In genomic region chr6:28134251-28134801, GRCm38 (mm10) we compare ENCODE assay signal across 9 mouse cellular contexts. TPM values are rescaled to one million over a fixed set of nuclear protein-coding genes. Genes with fewer than 3 reads are reported as not detected.
DNase-seq lines count a peak whose midpoint lies in the region; ATAC-seq and TF ChIP-seq lines count a peak whose summit lies in the region.
"Had no signal": no experiment of that assay in that cellular context is flagged by ENCODE, and none has a peak within 500 bp of the region (broad histone marks: within the 10 kb centered on the region; RNA-seq: fewer than 3 reads in every experiment).

No protein-coding gene starts in this region.

- peaks cover 14% of the 10 kb centered on the region; the same call in 1 of the 2 replicates for H3K4me1 ChIP-seq in hindbrain, embryonic 14.5 days (replicated peaks; ENCODE audit: control insufficient read depth, insufficient read depth, low read length)
- H3K4me1 ChIP-seq in midbrain, embryonic 11.5 days (ENCODE audit: control insufficient read depth, insufficient read depth, low read length) = peaks cover 17% of the 10 kb centered on the region

- H3K9me3 ChIP-seq in hindbrain, embryonic 14.5 days (ENCODE audit: control insufficient read depth, low read length) = no peaks in the 10 kb centered on the region
- H3K9me3 ChIP-seq in midbrain, embryonic 11.5 days (ENCODE audit: control insufficient read depth, low read length) = no peaks in the 10 kb centered on the region

- peaks cover 26% of the 10 kb centered on the region for H3K27me3 ChIP-seq in hindbrain, embryonic 14.5 days (ENCODE audit: control insufficient read depth, insufficient read depth, low read length)
- peaks cover 28% of the 10 kb centered on the region for H3K27me3 ChIP-seq in midbrain, embryonic 11.5 days (ENCODE audit: control insufficient read depth, insufficient read depth, low read length)

- TF ChIP-seq CTCF in left cerebral cortex, adult 2 months (IDR thresholded peaks at IDR 0.05) = peak; percentile 6

- DNase-seq in left cerebral cortex, adult 2 months (ENCODE audit: extremely low spot score in 1 of 2, low spot score in 2 of 2) = peak in 1 of 2 experiments; percentile 26
- no peak for DNase-seq in left cerebral cortex, adult 11 months (ENCODE audit: low spot score)
- DNase-seq in embryo, embryonic 9.5 days (ENCODE audit: extremely low spot score) = peak; percentile 64
- DNase-seq in hindbrain, embryonic 14.5 days (ENCODE audit: low spot score) = peak; percentile 27
- peak; percentile 95 for DNase-seq in midbrain, embryonic 11.5 days (ENCODE audit: low spot score, missing footprints)
- no peak for DNase-seq in urinary bladder, postnatal 4 days (ENCODE audit: low spot score in 2 of 2)
- no peak for DNase-seq in spleen, postnatal 4 days (ENCODE audit: low spot score in 2 of 2)
- DNase-seq in ovary, postnatal 36 days (ENCODE audit: low spot score) = no peak

- H3K36me3 ChIP-seq in hindbrain, embryonic 14.5 days (replicated peaks; ENCODE audit: control insufficient read depth, insufficient read depth) = no peaks in the 10 kb centered on the region
- H3K36me3 ChIP-seq in midbrain, embryonic 11.5 days (ENCODE audit: control insufficient read depth, insufficient read depth, low read length) = no peaks in the 10 kb centered on the region

- ATAC-seq in hindbrain, embryonic 14.5 days (ENCODE audit: low FRiP score) = no peak
- ATAC-seq in midbrain, embryonic 11.5 days (ENCODE audit: low FRiP score) = 0 out of 2 replicates have a peak, but pooled peaks have one; percentile 20

- intact Hi-C loops in left cerebral cortex, adult 2 months (cut with DNase I) = loop anchor here (2.0 kb wide), 1 partner anchor 42 kb away; no protein-coding TSS in a partner anchor

- H3K27ac ChIP-seq in left cerebral cortex, adult 2 months = peak overlapping the region; percentile 72
- no peak overlapping the region for H3K27ac ChIP-seq in hindbrain, embryonic 14.5 days
- H3K27ac ChIP-seq in midbrain, embryonic 11.5 days (ENCODE audit: low read depth, low read length) = no peak overlapping the region

- under 1% methylated on average over 20 of the region's 20 CpGs for WGBS in hindbrain, embryonic 14.5 days
- under 1% methylated on average over 20 of the region's 20 CpGs for WGBS in midbrain, embryonic 11.5 days

- H3K9ac ChIP-seq in hindbrain, embryonic 14.5 days = peak overlapping the region; percentile 68
- H3K9ac ChIP-seq in midbrain, embryonic 11.5 days (ENCODE audit: low read length) = peak overlapping the region; percentile 57; the same call in 1 of the 2 replicates

- peak overlapping the region; percentile 92 for H3K4me2 ChIP-seq in hindbrain, embryonic 14.5 days (replicated peaks)
- peak overlapping the region; percentile 91 for H3K4me2 ChIP-seq in midbrain, embryonic 11.5 days

- peak overlapping the region; percentile 60 for H3K4me3 ChIP-seq in left cerebral cortex, adult 2 months
- H3K4me3 ChIP-seq in hindbrain, embryonic 14.5 days (replicated peaks; ENCODE audit: low read length) = peak overlapping the region; percentile 48
- peak overlapping the region; percentile 49 for H3K4me3 ChIP-seq in midbrain, embryonic 11.5 days (ENCODE audit: low read depth, low read length)

RNA-seq across cellular contexts. Expression of gene Grm8, which starts 0.7 kb away (rescaled TPM):
- 10 to 100 TPM; 22.9 to 27.3 TPM for total RNA-seq in left cerebral cortex, adult 2 months (2021)
- polyA plus RNA-seq in hindbrain, embryonic 14.5 days (2014; fragmentation: Nextera tagmentation; extraction: Ambion mirVana) = 11.7 and 11.8 TPM in 2 replicates
- 3.0 and 3.5 TPM in 2 replicates for polyA plus RNA-seq in midbrain, embryonic 11.5 days (2014; fragmentation: Nextera tagmentation; extraction: Ambion mirVana)
- polyA plus RNA-seq: erythroblast, embryonic 14.5 days had no signal

Comparison
In these comparisons a context has a peak if more than half of its experiments do, and no peak if none do; other contexts are left out.
1. DNase-seq: peak in embryo, embryonic 9.5 days (single experiment), hindbrain, embryonic 14.5 days (single experiment) and midbrain, embryonic 11.5 days (single experiment); none in left cerebral cortex, adult 11 months (single experiment), urinary bladder, postnatal 4 days (0 of 2), spleen, postnatal 4 days (0 of 2) and ovary, postnatal 36 days (single experiment).
2. Peak in every context shown above with its lines, with median percentiles within 50 percentile points of each other: H3K4me3 ChIP-seq.